Mouse (Mus musculus) stomach, postnatal 0 days (tissue): ENCODE measurements around the gene Nap1l4.

Source experiments
- CTCF ChIP-seq: IDR thresholded peaks from 2 replicates; pipeline ENCODE4 v1.5.1; 2016; ENCODE audit warnings: antibody characterized with exemption, low read depth, mild to moderate bottlenecking, moderate library complexity
- EP300 ChIP-seq: optimal IDR thresholded peaks from 2 replicates; pipeline ENCODE3; 2016; ENCODE audit warnings: antibody characterized with exemption

DNA sequence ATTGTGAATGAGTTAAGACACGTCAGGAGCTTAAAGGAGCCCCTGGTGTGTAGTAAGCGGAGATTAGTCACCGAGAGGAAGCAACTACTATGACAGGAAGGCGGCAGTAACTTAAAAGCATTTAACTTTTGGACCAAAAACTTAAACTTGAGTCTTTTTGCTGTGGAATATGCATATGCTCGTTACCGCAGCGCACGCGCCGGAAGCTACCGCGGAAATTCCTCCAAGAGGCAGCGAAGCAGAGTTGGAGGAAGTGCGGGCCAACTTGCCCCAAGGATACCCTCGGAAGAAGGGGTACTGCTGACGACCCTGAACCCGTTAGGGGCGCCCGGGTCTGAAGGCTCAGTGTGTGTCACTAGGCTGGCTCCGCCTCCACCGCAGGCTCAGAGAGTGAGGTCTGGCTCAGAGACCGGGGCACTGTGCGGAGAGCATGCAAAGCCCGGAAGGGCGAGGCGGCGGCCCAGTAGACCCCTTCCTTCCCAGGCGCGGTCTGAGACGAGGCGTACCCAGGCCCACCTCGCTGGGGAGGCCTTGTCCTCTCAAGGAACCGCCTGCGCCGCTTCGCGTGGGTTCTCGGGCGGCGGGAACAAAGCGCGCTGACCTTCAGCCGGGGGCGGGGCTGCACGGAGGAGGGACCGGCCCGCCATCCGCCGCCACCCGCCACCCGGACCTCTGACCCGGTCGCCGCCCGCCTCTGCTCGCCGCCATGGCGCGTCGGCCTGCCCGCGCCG lies 510 bp downstream of the Nap1l4 start:
- TF ChIP-seq CTCF (no peak), EP300 (no peak)
